10 mouse cellular contexts compared by ENCODE assay signal in genomic region chr11:106214856-106215255, GRCm38 (mm10). TPM values are rescaled to one million over a fixed set of nuclear protein-coding genes. Genes with fewer than 3 reads are reported as not detected.
DNase-seq lines count a peak whose midpoint lies in the region; ATAC-seq and TF ChIP-seq lines count a peak whose summit lies in the region.
"Had no signal": no experiment of that assay in that cellular context is flagged by ENCODE, and none has a peak within 500 bp of the region (broad histone marks: within the 10 kb centered on the region; RNA-seq: fewer than 3 reads in every experiment).

No protein-coding gene starts in this region.

- TF ChIP-seq POLR2A in liver, adult 2 months (IDR thresholded peaks at IDR 0.05; ENCODE audit: extremely low read depth, insufficient read depth, low read length) = no peak
- no peak for TF ChIP-seq POLR2A in myocyte (IDR thresholded peaks at IDR 0.05; ENCODE audit: insufficient read length, low read depth)

- no peaks in the 10 kb centered on the region for H3K27me3 ChIP-seq in liver, adult 2 months (ENCODE audit: control insufficient read depth, insufficient read depth, low read length)
- no peaks in the 10 kb centered on the region for H3K27me3 ChIP-seq in embryonic facial prominence, embryonic 15.5 days
- no peaks in the 10 kb centered on the region for H3K27me3 ChIP-seq in intestine, embryonic 14.5 days (replicated peaks; ENCODE audit: control insufficient read depth, insufficient read depth, low read length)
- H3K27me3 ChIP-seq in myocyte (ENCODE audit: control insufficient read depth, insufficient read depth, insufficient read length) = no peaks in the 10 kb centered on the region

- 76% methylated on average over 5 of the region's 5 CpGs for WGBS in liver, adult 2 months
- 90% methylated on average over 5 of the region's 5 CpGs for WGBS in embryonic facial prominence, embryonic 15.5 days
- 89% methylated on average over 5 of the region's 5 CpGs for WGBS in intestine, embryonic 14.5 days

- no peaks in the 10 kb centered on the region for H3K9me3 ChIP-seq in embryonic facial prominence, embryonic 15.5 days (replicated peaks)
- H3K9me3 ChIP-seq in intestine, embryonic 14.5 days (ENCODE audit: control insufficient read depth, low read length) = no peaks in the 10 kb centered on the region

- peak overlapping the region; percentile 50 for H3K4me2 ChIP-seq in embryonic facial prominence, embryonic 15.5 days (replicated peaks)
- H3K4me2 ChIP-seq in intestine, embryonic 14.5 days (ENCODE audit: low read length) = peak overlapping the region; percentile 82
- H3K4me2 ChIP-seq in myocyte (ENCODE audit: low read depth) = peak overlapping the region; percentile 72

- peaks cover 19% of the 10 kb centered on the region for H3K36me3 ChIP-seq in liver, adult 2 months (ENCODE audit: control insufficient read depth, insufficient read depth, low read length)
- peaks cover 29% of the 10 kb centered on the region for H3K36me3 ChIP-seq in embryonic facial prominence, embryonic 15.5 days
- H3K36me3 ChIP-seq in intestine, embryonic 14.5 days (ENCODE audit: control insufficient read depth, insufficient read depth, low read length) = peaks cover 30% of the 10 kb centered on the region
- peaks cover 28% of the 10 kb centered on the region for H3K36me3 ChIP-seq in myocyte (ENCODE audit: control insufficient read depth, insufficient read depth)

- peaks cover 12% of the 10 kb centered on the region for H3K4me1 ChIP-seq in liver, adult 2 months (ENCODE audit: control insufficient read depth, insufficient read depth, low read length)
- H3K4me1 ChIP-seq in embryonic facial prominence, embryonic 15.5 days = peaks cover 26% of the 10 kb centered on the region
- peaks cover 23% of the 10 kb centered on the region for H3K4me1 ChIP-seq in intestine, embryonic 14.5 days (replicated peaks; ENCODE audit: control insufficient read depth, insufficient read depth, low read length)

- H3K79me2 ChIP-seq in liver, adult 2 months (ENCODE audit: control insufficient read depth, insufficient read depth, low read length) = peaks cover 17% of the 10 kb centered on the region
- peaks cover 75% of the 10 kb centered on the region for H3K79me2 ChIP-seq in myocyte (ENCODE audit: control insufficient read depth, insufficient read depth)

- no peak overlapping the region for H3ac ChIP-seq in myocyte (ENCODE audit: control insufficient read depth, insufficient read length)

- peak overlapping the region; percentile 34 for H3K9ac ChIP-seq in liver, adult 2 months (ENCODE audit: low read depth, low read length)
- H3K9ac ChIP-seq in embryonic facial prominence, embryonic 15.5 days = no peak overlapping the region
- peak overlapping the region; percentile 97 for H3K9ac ChIP-seq in intestine, embryonic 14.5 days (ENCODE audit: low read length)

- ATAC-seq in embryonic facial prominence, embryonic 15.5 days (ENCODE audit: insufficient number of reproducible peaks, low FRiP score, low TSS enrichment, low read depth) = no peak
- ATAC-seq in intestine, embryonic 14.5 days (replicated peaks; ENCODE audit: low FRiP score, low TSS enrichment, low read depth) = no peak
- ATAC-seq: activated CD4-positive, CD25-positive, alpha-beta regulatory T cell, adult 4 months had no signal

- DNase-seq in liver, adult 2 months (ENCODE audit: extremely low read depth, low read depth, low spot score) = no peak
- no peak for DNase-seq in liver
- DNase-seq in intestine, embryonic 14.5 days (ENCODE audit: low spot score) = no peak
- no peak for DNase-seq in right cerebral cortex, postnatal 36 days (ENCODE audit: low spot score in 2 of 2)
- no peak for DNase-seq in ovary, postnatal 14 days (ENCODE audit: low spot score)
- DNase-seq in spleen, adult 12 weeks (ENCODE audit: low spot score) = no peak
- DNase-seq: lung, postnatal 4 days had no signal

- no peak for TF ChIP-seq CTCF in liver, adult 2 months (IDR thresholded peaks at IDR 0.05; ENCODE audit: low read depth, low read length)

- no peak overlapping the region for H3K4me3 ChIP-seq in liver, adult 2 months (ENCODE audit: insufficient read depth, low read depth, low read length)
- peak overlapping the region; percentile 97 for H3K4me3 ChIP-seq in embryonic facial prominence, embryonic 15.5 days (replicated peaks)
- H3K4me3 ChIP-seq in intestine, embryonic 14.5 days (ENCODE audit: low read depth, low read length) = peak overlapping the region; percentile 95; the same call in 1 of the 2 replicates
- H3K4me3 ChIP-seq in myocyte = peak overlapping the region; percentile 81

- H3K27ac ChIP-seq in liver, adult 2 months (replicated peaks; ENCODE audit: insufficient read depth, low read depth, low read length) = 0 out of 2 replicates have a peak overlapping the region, but pooled peaks have one; percentile 12
- no peak overlapping the region for H3K27ac ChIP-seq in embryonic facial prominence, embryonic 15.5 days (replicated peaks)
- H3K27ac ChIP-seq in intestine, embryonic 14.5 days (ENCODE audit: low read depth) = no peak overlapping the region

TF ChIP-seq in myocyte, 11 proteins besides CTCF, POLR2A, EP300 and RAD21:
- no peak for TF ChIP-seq POLR2AphosphoS2 (IDR thresholded peaks at IDR 0.05; ENCODE audit: insufficient read length, low read depth)

RNA-seq across cellular contexts. Expression of gene Ccdc47, which starts 1.3 kb away (rescaled TPM):
- total RNA-seq in liver, adult 2 months (2014; rRNA removed) = 42.6 and 48.9 TPM in 2 replicates
- 12.8 and 16.9 TPM in 2 replicates for polyA plus RNA-seq in liver, adult 2 months (2012; rRNA removed)
- 88.9 and 91.8 TPM in 2 replicates for polyA plus RNA-seq in embryonic facial prominence, embryonic 15.5 days (2015; fragmentation: Nextera tagmentation; extraction: Ambion mirVana)
- polyA plus RNA-seq in intestine, embryonic 14.5 days (2014; fragmentation: Nextera tagmentation; extraction: Ambion mirVana) = 64.4 and 76.1 TPM in 2 replicates
- polyA plus RNA-seq in myocyte (2012; fragmentation: generic; extraction: Trizol) = 31.6 TPM

RNA-seq across cellular contexts. Expression of gene Ddx42, which starts 1.9 kb away (rescaled TPM):
- total RNA-seq in liver, adult 2 months (2014; rRNA removed) = 16.0 and 19.7 TPM in 2 replicates
- polyA plus RNA-seq in liver, adult 2 months (2012; rRNA removed) = 4.8 and 5.1 TPM in 2 replicates
- polyA plus RNA-seq in embryonic facial prominence, embryonic 15.5 days (2015; fragmentation: Nextera tagmentation; extraction: Ambion mirVana) = 71.1 and 77.5 TPM in 2 replicates
- 66.5 and 80.8 TPM in 2 replicates for polyA plus RNA-seq in intestine, embryonic 14.5 days (2014; fragmentation: Nextera tagmentation; extraction: Ambion mirVana)
- polyA plus RNA-seq in myocyte (2012; fragmentation: generic; extraction: Trizol) = 22.0 TPM

RNA-seq across cellular contexts. Expression of gene Strada, which starts 12.9 kb away (rescaled TPM):
- total RNA-seq in liver, adult 2 months (2014; rRNA removed) = 1.8 and 2.8 TPM in 2 replicates
- polyA plus RNA-seq in liver, adult 2 months (2012; rRNA removed) = 3.1 and 3.9 TPM in 2 replicates
- polyA plus RNA-seq in embryonic facial prominence, embryonic 15.5 days (2015; fragmentation: Nextera tagmentation; extraction: Ambion mirVana) = 28.4 and 29.3 TPM in 2 replicates
- polyA plus RNA-seq in intestine, embryonic 14.5 days (2014; fragmentation: Nextera tagmentation; extraction: Ambion mirVana) = 20.6 and 25.1 TPM in 2 replicates
- 25.9 TPM for polyA plus RNA-seq in myocyte (2012; fragmentation: generic; extraction: Trizol)

RNA-seq across cellular contexts. Expression of gene Ftsj3, which starts 41.0 kb away (rescaled TPM):
- 19.7 and 20.7 TPM in 2 replicates for total RNA-seq in liver, adult 2 months (2014; rRNA removed)
- 8.8 and 13.8 TPM in 2 replicates for polyA plus RNA-seq in liver, adult 2 months (2012; rRNA removed)
- polyA plus RNA-seq in embryonic facial prominence, embryonic 15.5 days (2015; fragmentation: Nextera tagmentation; extraction: Ambion mirVana) = 53.7 and 54.7 TPM in 2 replicates
- 65.1 and 69.9 TPM in 2 replicates for polyA plus RNA-seq in intestine, embryonic 14.5 days (2014; fragmentation: Nextera tagmentation; extraction: Ambion mirVana)
- polyA plus RNA-seq in myocyte (2012; fragmentation: generic; extraction: Trizol) = 36.1 TPM

RNA-seq across cellular contexts. Expression of gene Psmc5, which starts 41.1 kb away (rescaled TPM):
- 60.3 and 65.2 TPM in 2 replicates for total RNA-seq in liver, adult 2 months (2014; rRNA removed)
- 37.7 and 43.2 TPM in 2 replicates for polyA plus RNA-seq in liver, adult 2 months (2012; rRNA removed)
- polyA plus RNA-seq in embryonic facial prominence, embryonic 15.5 days (2015; fragmentation: Nextera tagmentation; extraction: Ambion mirVana) = 279 and 291 TPM in 2 replicates
- 248 and 256 TPM in 2 replicates for polyA plus RNA-seq in intestine, embryonic 14.5 days (2014; fragmentation: Nextera tagmentation; extraction: Ambion mirVana)
- 305 TPM for polyA plus RNA-seq in myocyte (2012; fragmentation: generic; extraction: Trizol)
